Mouse (Mus musculus) hindbrain, embryonic 14.5 days (tissue): ENCODE measurements at regions not wholly inside any gene's neighbourhood (a gene's known extent, or its start where the extent isn't known, plus 50 kb on each side); places are given as distances from the start of the nearest gene placed in this dataset.

Source experiments
- ATAC-seq: fragments of 200-750 bp; cut with Nextera tagmentation; 2 replicates; pipeline ENCODE4 v1.8.0; 2017; ENCODE audit warnings: moderate number of reproducible peaks, mild to moderate bottlenecking, moderate TSS enrichment, moderate library complexity; ENCODE audit not compliant: low FRiP score
- DNase-seq: peaks from one replicate; pipeline ENCODE4 v3.0.0-alpha.2; 2015; ENCODE audit warnings: low spot score
- H3K27ac ChIP-seq: fragments of 300-500 bp; sonication (generic); 2 replicates; pipeline ENCODE4 v1.5.1; 2014; ENCODE audit warnings: mild to moderate bottlenecking, moderate library complexity
- H3K27me3 ChIP-seq: fragments of 300-500 bp; sonication (generic); 2 replicates; pipeline ENCODE4 v1.6.1; 2014; ENCODE audit warnings: mild to moderate bottlenecking, low read length, mixed read lengths; ENCODE audit not compliant: control insufficient read depth, insufficient read depth
- H3K36me3 ChIP-seq: fragments of 300-500 bp; sonication (generic); replicated peaks from 2 replicates; pipeline ENCODE4 v1.6.1; 2014; ENCODE audit not compliant: control insufficient read depth, insufficient read depth
- H3K4me1 ChIP-seq: fragments of 300-500 bp; sonication (generic); replicated peaks from 2 replicates; pipeline ENCODE4 v1.6.1; 2014; ENCODE audit warnings: antibody characterized with exemption, low read length, mixed read lengths; ENCODE audit not compliant: control insufficient read depth, insufficient read depth
- H3K4me2 ChIP-seq: fragments of 300-500 bp; sonication (generic); replicated peaks from 2 replicates; pipeline ENCODE4 v1.6.1; 2014; ENCODE audit warnings: mild to moderate bottlenecking, moderate library complexity
- H3K4me3 ChIP-seq: fragments of 300-500 bp; sonication (generic); replicated peaks from 2 replicates; pipeline ENCODE4 v1.5.1; 2014; ENCODE audit warnings: mild to moderate bottlenecking, low read length
- H3K9ac ChIP-seq: fragments of 300-500 bp; sonication (generic); 2 replicates; pipeline ENCODE4 v1.6.1; 2014
- H3K9me3 ChIP-seq: fragments of 300-500 bp; sonication (generic); 2 replicates; pipeline ENCODE4 v1.6.1; 2016; ENCODE audit warnings: low read length; ENCODE audit not compliant: control insufficient read depth
- WGBS: fragments of 180-500 bp; shearing (Covaris S2); extraction: QIAGEN DNeasy Blood & Tissue Kit; methylation state at CpG from one replicate; pipeline ENCODE4 v1.1.7; 2014; 5-methylcytosine and 5-hydroxymethylcytosine counted together
- microRNA counts: library from miRNA; unstranded; fragments of <30 nt; microRNA quantifications from one replicate; lab custom pipeline; 2016
- microRNA-seq: library from miRNA; unstranded; fragments of <30 nt; microRNA quantifications from one replicate; pipeline ENCODE4, GENCODE M21; 2016

DNA sequence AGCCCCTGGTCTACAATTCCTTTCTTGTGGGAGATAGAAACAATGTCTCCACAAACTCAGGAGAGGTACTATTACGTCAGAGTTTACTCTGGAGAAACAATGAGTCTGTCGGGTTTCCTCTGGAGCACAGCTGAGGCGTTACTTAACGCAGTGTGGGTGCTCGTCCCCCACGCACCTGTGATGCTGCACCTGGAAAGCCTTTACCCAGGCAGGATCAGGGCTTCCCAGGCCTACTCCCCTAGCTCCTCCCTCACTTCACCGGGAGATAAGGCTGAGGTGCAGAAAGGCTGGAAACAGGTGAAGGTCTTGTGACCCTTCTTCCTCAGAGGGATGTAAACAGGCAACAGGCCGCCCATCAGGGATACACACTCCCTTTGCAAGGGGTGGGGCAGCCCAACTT, 80.7 kb upstream of the Nr5a2 start:
- 69% methylated on average over 8 of the region's 8 CpGs for WGBS
- no peak for DNase-seq
- H3K4me2 ChIP-seq: no peak overlapping the region
- no peaks in the 10 kb centered on the region for H3K4me1 ChIP-seq
- no peaks in the 10 kb centered on the region for H3K9me3 ChIP-seq
- H3K9ac ChIP-seq: no peak overlapping the region
- H3K36me3 ChIP-seq: no peaks in the 10 kb centered on the region
- ATAC-seq: no peak
- H3K4me3 ChIP-seq: no peak overlapping the region
- no peaks in the 10 kb centered on the region for H3K27me3 ChIP-seq
- no peak overlapping the region for H3K27ac ChIP-seq

DNA sequence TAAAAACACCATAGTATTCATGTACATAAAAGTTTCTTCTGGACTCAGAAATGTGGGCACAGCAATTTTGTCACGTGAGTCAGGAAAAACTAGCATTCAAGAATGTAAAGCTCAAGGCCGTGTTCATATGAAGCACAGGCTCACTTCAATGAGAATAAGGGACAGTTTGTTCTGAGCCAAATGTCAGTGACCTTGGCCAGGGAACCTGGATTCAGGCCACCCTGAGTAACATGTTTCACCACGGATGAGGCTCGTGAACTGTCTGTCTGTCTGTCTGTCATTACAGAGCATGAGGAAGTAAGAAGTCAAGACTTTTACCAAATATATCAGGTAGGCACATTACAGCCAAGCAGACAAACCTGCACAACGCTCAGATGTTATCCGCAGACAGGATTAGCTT, 74.3 kb upstream of the Nr5a2 start:
- no peak overlapping the region for H3K27ac ChIP-seq
- no peak overlapping the region for H3K4me2 ChIP-seq
- H3K4me1 ChIP-seq: no peaks in the 10 kb centered on the region
- no peaks in the 10 kb centered on the region for H3K36me3 ChIP-seq
- no peak overlapping the region for H3K9ac ChIP-seq
- WGBS: 92% methylated on average over 6 of the region's 6 CpGs
- H3K9me3 ChIP-seq: no peaks in the 10 kb centered on the region
- H3K4me3 ChIP-seq: no peak overlapping the region
- DNase-seq (no peak), ATAC-seq (no peak)
- H3K27me3 ChIP-seq: no peaks in the 10 kb centered on the region

GRCm38 (mm10) chr1:137033679-137034078, 73.4 kb upstream of the Nr5a2 start:
- Histone ChIP-seq H3K27me3 (no peaks in the 10 kb centered on the region), H3K27ac (no peak overlapping the region), H3K9me3 (no peaks in the 10 kb centered on the region), H3K4me3 (no peak overlapping the region), H3K4me2 (no peak overlapping the region), H3K4me1 (no peaks in the 10 kb centered on the region), H3K9ac (no peak overlapping the region), H3K36me3 (no peaks in the 10 kb centered on the region)
- WGBS: 75% methylated on average over 5 of the region's 5 CpGs
- ATAC-seq (no peak), DNase-seq (no peak)

- H3K4me3 ChIP-seq: no peak overlapping the region
- H3K4me2 ChIP-seq: no peak overlapping the region
- no peak for ATAC-seq
- WGBS: 85% methylated on average over 6 of the region's 6 CpGs
- H3K4me1 ChIP-seq: no peaks in the 10 kb centered on the region
- H3K27ac ChIP-seq: no peak overlapping the region
- DNase-seq: no peak
- H3K9ac ChIP-seq: no peak overlapping the region
- no peaks in the 10 kb centered on the region for H3K36me3 ChIP-seq
- no peaks in the 10 kb centered on the region for H3K27me3 ChIP-seq
- H3K9me3 ChIP-seq: no peaks in the 10 kb centered on the region
Measured at GRCm38 (mm10) chr1:137023706-137024105, 63.5 kb upstream of the Nr5a2 start.

GRCm38 (mm10) chr1:137020528-137020927, 60.3 kb upstream of the Nr5a2 start:
- WGBS: 84% methylated on average over 1 of the region's 1 CpGs
- no peaks in the 10 kb centered on the region for H3K4me1 ChIP-seq
- ATAC-seq (no peak), DNase-seq (no peak)
- H3K27me3 ChIP-seq: no peaks in the 10 kb centered on the region
- no peak overlapping the region for H3K4me2 ChIP-seq
- no peaks in the 10 kb centered on the region for H3K36me3 ChIP-seq
- H3K4me3 ChIP-seq: no peak overlapping the region
- no peaks in the 10 kb centered on the region for H3K9me3 ChIP-seq
- H3K27ac ChIP-seq: no peak overlapping the region
- H3K9ac ChIP-seq: no peak overlapping the region

GRCm38 (mm10) chr1:137017642-137018041, 57.4 kb upstream of the Nr5a2 start:
- Histone ChIP-seq H3K27me3 (no peaks in the 10 kb centered on the region), H3K36me3 (no peaks in the 10 kb centered on the region), H3K9ac (no peak overlapping the region), H3K4me3 (no peak overlapping the region), H3K4me2 (no peak overlapping the region), H3K4me1 (no peaks in the 10 kb centered on the region), H3K9me3 (no peaks in the 10 kb centered on the region), H3K27ac (no peak overlapping the region)
- 87% methylated on average over 5 of the region's 5 CpGs for WGBS
- DNase-seq (no peak), ATAC-seq (no peak)

- DNase-seq (no peak), ATAC-seq (no peak)
- Histone ChIP-seq H3K4me3 (no peak overlapping the region), H3K9ac (no peak overlapping the region), H3K36me3 (no peaks in the 10 kb centered on the region), H3K9me3 (no peaks in the 10 kb centered on the region), H3K27me3 (no peaks in the 10 kb centered on the region), H3K4me2 (no peak overlapping the region), H3K4me1 (no peaks in the 10 kb centered on the region), H3K27ac (no peak overlapping the region)
- 83% methylated on average over 9 of the region's 9 CpGs for whole genome bisulfite sequencing
Measured at GRCm38 (mm10) chr1:137010240-137010926, 50.1 kb upstream of the Nr5a2 start.

MicroRNA genes in the stretch of these regions (microRNA counts, 519-probe panel; counts per million panel counts)
- 7,284 counts per million, percentile 96 among the panel's probes with 10 or more counts for microRNA mmu-miR-181a (lab: Ali Mortazavi, UCI)
- microRNA mmu-miR-181b+mmu-miR-181d (lab: Ali Mortazavi, UCI): 3,346 counts per million, percentile 18 among the panel's probes with 10 or more counts

Small RNA genes in the stretch of these regions (microRNA-seq; reads per million reads assigned to microRNA genes)
- gene Mir181a-1: 4,218 reads per million, percentile 90 among the genes with 10 or more reads in this experiment
- 15.5 reads per million, percentile 34 among the genes with 10 or more reads in this experiment for gene Mir181b-1
